Mouse (Mus musculus) heart, adult 8-10 months (tissue): Measurements from ENCODE around the gene Padi3. TPM values are rescaled to one million over a fixed set of nuclear protein-coding genes. Genes with fewer than 3 reads are reported as not detected.

ENCODE experiments used
- DNase-seq: peaks from one replicate; pipeline ENCODE4 v3.0.0; 2022; ENCODE audit warnings: low spot score
- total RNA-seq, 4 experiments: library from RNA; stranded (reverse); gene quantifications; 2 replicates each; pipeline ENCODE4 v1.2.4; 2022

Gene Padi3
- total RNA-seq, 4 experiments from 2014 or later, result 0.09 to 0.34 (median 0.13) TPM

- no peak for DNase-seq
These were observed 5.8 kb upstream of the Padi3 start for GRCm38 (mm10) chr4:140815996-140816917.

GRCm38 (mm10) chr4:140815496-140815895 is 5.0 kb upstream of the Padi3 start:
- no peak for DNase-seq

- DNase-seq, result no peak
These were observed 4.1 kb upstream of the Padi3 start for GRCm38 (mm10) chr4:140814241-140815225.

- DNase-seq, result no peak
These were observed 3.1 kb upstream of the Padi3 start for GRCm38 (mm10) chr4:140813358-140814185.

GRCm38 (mm10) chr4:140812609-140813008 is 2.2 kb upstream of the Padi3 start:
- no peak for DNase-seq

GRCm38 (mm10) chr4:140812191-140812590 is 1.7 kb upstream of the Padi3 start:
- no peak for DNase-seq

- no peak for DNase-seq
These were observed 1.3 kb downstream of the Padi3 start for GRCm38 (mm10) chr4:140809118-140809517.

GRCm38 (mm10) chr4:140804601-140805000 is 5.8 kb downstream of the Padi3 start:
- DNase-seq, result no peak

- DNase-seq, result no peak
These were observed 9.1 kb downstream of the Padi3 start for GRCm38 (mm10) chr4:140801364-140801763.

GRCm38 (mm10) chr4:140796786-140797185 is 13.7 kb downstream of the Padi3 start:
- DNase-seq, result no peak

GRCm38 (mm10) chr4:140794678-140795077 is 15.8 kb downstream of the Padi3 start:
- DNase-seq, result no peak

- DNase-seq, result no peak
These were observed 16.7 kb downstream of the Padi3 start for GRCm38 (mm10) chr4:140793795-140794194.

- no peak for DNase-seq
These were observed 17.9 kb downstream of the Padi3 start for GRCm38 (mm10) chr4:140792584-140792983.

GRCm38 (mm10) chr4:140791071-140791470 is 19.4 kb downstream of the Padi3 start:
- DNase-seq, result no peak

- no peak for DNase-seq
These were observed 20.5 kb downstream of the Padi3 start for GRCm38 (mm10) chr4:140789983-140790382.

GRCm38 (mm10) chr4:140788983-140789382 is 21.5 kb downstream of the Padi3 start:
- peak; percentile 55 for DNase-seq

- DNase-seq, result no peak
These were observed 22.2 kb downstream of the Padi3 start for GRCm38 (mm10) chr4:140788264-140788663.

GRCm38 (mm10) chr4:140787414-140787813 is 23.0 kb downstream of the Padi3 start:
- DNase-seq, result peak; percentile 48

GRCm38 (mm10) chr4:140785217-140785616 is 25.2 kb downstream of the Padi3 start:
- no peak for DNase-seq

GRCm38 (mm10) chr4:140784292-140784945 is 26.0 kb downstream of the Padi3 start:
- DNase-seq, result no peak

GRCm38 (mm10) chr4:140782821-140783220 is 27.6 kb downstream of the Padi3 start:
- no peak for DNase-seq
